Mouse (Mus musculus): ENCODE measurements around the gene Tnfrsf9. TPM values are rescaled to one million over a fixed set of nuclear protein-coding genes. Genes with fewer than 3 reads are reported as not detected.

Tnfrsf9 gene
- polyA plus RNA-seq, 1 experiment, result 1.0 TPM

GRCm38 (mm10) chr4:150950972-150951371 lies 36.6 kb downstream of the Tnfrsf9 start:
- WGBS, result 66% methylated on average over 10 of the region's 10 CpGs
- no peak for TF ChIP-seq CTCF (IDR thresholded peaks at IDR 0.05; ENCODE audit: insufficient read depth, low read length)
- TF ChIP-seq POLR2A (IDR thresholded peaks at IDR 0.05; ENCODE audit: borderline replicate concordance, extremely low read depth, low read depth, low read length), result no peak
- no peaks in the 10 kb centered on the region for H3K4me1 ChIP-seq (ENCODE audit: control insufficient read depth, insufficient read depth, low read length)
- H3K4me3 ChIP-seq (replicated peaks; ENCODE audit: extremely low read depth, low read depth, low read length), result no peak overlapping the region
- DNase-seq, result no peak

GRCm38 (mm10) chr4:150956369-150957105 lies 42.2 kb downstream of the Tnfrsf9 start:
- DNase-seq, result no peak
- WGBS, result 52% methylated on average over 13 of the region's 13 CpGs

GRCm38 (mm10) chr4:150957106-150957458 lies 42.7 kb downstream of the Tnfrsf9 start:
- no peak overlapping the region for H3K4me3 ChIP-seq (replicated peaks; ENCODE audit: extremely low read depth, low read depth, low read length)
- TF ChIP-seq CTCF (IDR thresholded peaks at IDR 0.05; ENCODE audit: insufficient read depth, low read length) (no peak), POLR2A (IDR thresholded peaks at IDR 0.05; ENCODE audit: borderline replicate concordance, extremely low read depth, low read depth, low read length) (no peak)
- no peak for DNase-seq
- no peaks in the 10 kb centered on the region for H3K4me1 ChIP-seq (ENCODE audit: control insufficient read depth, insufficient read depth, low read length)
- 59% methylated on average over 1 of the region's 1 CpGs for WGBS

More at GRCm38 (mm10) chr4:150956369-150957105, 42.2 kb downstream of the Tnfrsf9 start:
- Histone ChIP-seq H3K4me1 (ENCODE audit: control insufficient read depth, insufficient read depth, low read length) (no peaks in the 10 kb centered on the region), H3K4me3 (replicated peaks; ENCODE audit: extremely low read depth, low read depth, low read length) (no peak overlapping the region)
- TF ChIP-seq POLR2A (IDR thresholded peaks at IDR 0.05; ENCODE audit: borderline replicate concordance, extremely low read depth, low read depth, low read length) (no peak), CTCF (IDR thresholded peaks at IDR 0.05; ENCODE audit: insufficient read depth, low read length) (no peak)

- 66% methylated on average over 7 of the region's 7 CpGs for WGBS
- H3K4me3 ChIP-seq (replicated peaks; ENCODE audit: extremely low read depth, low read depth, low read length), result no peak overlapping the region
- no peak for DNase-seq
- H3K4me1 ChIP-seq (ENCODE audit: control insufficient read depth, insufficient read depth, low read length), result no peaks in the 10 kb centered on the region
- TF ChIP-seq CTCF (IDR thresholded peaks at IDR 0.05; ENCODE audit: insufficient read depth, low read length), result no peak
- no peak for TF ChIP-seq POLR2A (IDR thresholded peaks at IDR 0.05; ENCODE audit: borderline replicate concordance, extremely low read depth, low read depth, low read length)
Observed at GRCm38 (mm10) chr4:150958536-150958935, 44.2 kb downstream of the Tnfrsf9 start.

- WGBS, result 22% methylated on average over 6 of the region's 6 CpGs
- no peak for DNase-seq
Observed at GRCm38 (mm10) chr4:150962231-150962630, 47.9 kb downstream of the Tnfrsf9 start.

GRCm38 (mm10) chr4:150963711-150964110 lies 49.3 kb downstream of the Tnfrsf9 start:
- WGBS, result 67% methylated on average over 2 of the region's 2 CpGs
- H3K4me3 ChIP-seq (replicated peaks; ENCODE audit: extremely low read depth, low read depth, low read length), result no peak overlapping the region
- TF ChIP-seq POLR2A (IDR thresholded peaks at IDR 0.05; ENCODE audit: borderline replicate concordance, extremely low read depth, low read depth, low read length) (no peak), CTCF (IDR thresholded peaks at IDR 0.05; ENCODE audit: insufficient read depth, low read length) (no peak)
- no peaks in the 10 kb centered on the region for H3K4me1 ChIP-seq (ENCODE audit: control insufficient read depth, insufficient read depth, low read length)
- no peak for DNase-seq

More at GRCm38 (mm10) chr4:150962231-150962630, 47.9 kb downstream of the Tnfrsf9 start:
- no peaks in the 10 kb centered on the region for H3K4me1 ChIP-seq (ENCODE audit: control insufficient read depth, insufficient read depth, low read length)
- no peak overlapping the region for H3K4me3 ChIP-seq (replicated peaks; ENCODE audit: extremely low read depth, low read depth, low read length)
- no peak for TF ChIP-seq POLR2A (IDR thresholded peaks at IDR 0.05; ENCODE audit: borderline replicate concordance, extremely low read depth, low read depth, low read length)
- no peak for TF ChIP-seq CTCF (IDR thresholded peaks at IDR 0.05; ENCODE audit: insufficient read depth, low read length)

- H3K4me3 ChIP-seq (replicated peaks; ENCODE audit: extremely low read depth, low read depth, low read length), result no peak overlapping the region
Observed at GRCm38 (mm10) chr4:150964635-150965554, 50.5 kb downstream of the Tnfrsf9 start.

GRCm38 (mm10) chr4:150965555-150965951 lies 51.2 kb downstream of the Tnfrsf9 start:
- Histone ChIP-seq H3K4me1 (ENCODE audit: control insufficient read depth, insufficient read depth, low read length) (no peaks in the 10 kb centered on the region), H3K4me3 (replicated peaks; ENCODE audit: extremely low read depth, low read depth, low read length) (no peak overlapping the region)
- DNase-seq, result no peak
- 68% methylated on average over 11 of the region's 11 CpGs for WGBS
- peak; percentile 36 for TF ChIP-seq CTCF (IDR thresholded peaks at IDR 0.05; ENCODE audit: insufficient read depth, low read length)
- no peak for TF ChIP-seq POLR2A (IDR thresholded peaks at IDR 0.05; ENCODE audit: borderline replicate concordance, extremely low read depth, low read depth, low read length)

More at GRCm38 (mm10) chr4:150964635-150965554, 50.5 kb downstream of the Tnfrsf9 start:
- H3K4me1 ChIP-seq (ENCODE audit: control insufficient read depth, insufficient read depth, low read length), result no peaks in the 10 kb centered on the region
- peak; percentile 92 for TF ChIP-seq CTCF (IDR thresholded peaks at IDR 0.05; ENCODE audit: insufficient read depth, low read length)
- no peak for TF ChIP-seq POLR2A (IDR thresholded peaks at IDR 0.05; ENCODE audit: borderline replicate concordance, extremely low read depth, low read depth, low read length)
- 7% methylated on average over 25 of the region's 25 CpGs for WGBS
- DNase-seq, result peak; percentile 81

GRCm38 (mm10) chr4:150966556-150966955 lies 52.2 kb downstream of the Tnfrsf9 start:
- Histone ChIP-seq H3K4me3 (replicated peaks; ENCODE audit: extremely low read depth, low read depth, low read length) (no peak overlapping the region), H3K4me1 (ENCODE audit: control insufficient read depth, insufficient read depth, low read length) (no peaks in the 10 kb centered on the region)
- TF ChIP-seq POLR2A (IDR thresholded peaks at IDR 0.05; ENCODE audit: borderline replicate concordance, extremely low read depth, low read depth, low read length), result no peak
- TF ChIP-seq CTCF (IDR thresholded peaks at IDR 0.05; ENCODE audit: insufficient read depth, low read length), result peak; percentile 72
- WGBS, result 14% methylated on average over 7 of the region's 7 CpGs
- DNase-seq, result peak; percentile 71

Measured in lung, adult 2 months (tissue).